Mouse (Mus musculus) G1E-ER4 (cell line): ENCODE results near the gene Olfr1467. TPM values are rescaled to one million over a fixed set of nuclear protein-coding genes. Genes with fewer than 3 reads are reported as not detected.

Experiments
- GATA1 ChIP-seq: IDR thresholded peaks from one replicate; pipeline ENCODE4 v1.8.0; 2012; ENCODE audit warnings: low read length, inconsistent platforms
- polyA plus RNA-seq: library from polyadenylated mRNA; stranded (reverse); fragments of >175 nt; gene quantifications from 2 replicates; pipeline ENCODE4 v1.2.3, GENCODE M21; 2012

The Olfr1467 gene
- polyA plus RNA-seq, result not detected in 2 replicates

DNA sequence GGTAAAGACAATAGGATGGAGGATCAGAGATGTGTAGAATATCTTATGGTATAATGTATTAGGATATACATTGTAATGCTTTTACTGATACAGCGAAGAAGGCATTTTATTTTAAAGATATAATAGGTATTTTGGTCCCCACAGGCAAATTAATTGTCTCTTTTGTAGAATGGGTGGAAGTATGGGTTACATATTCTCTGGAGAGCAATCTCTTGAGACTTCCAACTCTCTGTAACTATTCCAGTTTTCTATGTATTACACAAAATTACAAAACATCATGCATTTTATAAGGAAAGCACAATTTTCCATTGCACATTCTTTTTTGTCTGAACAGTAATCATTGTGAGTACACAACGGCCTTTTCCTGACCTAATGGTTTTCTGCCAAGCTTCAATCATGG lies at the start of gene Olfr1467:
Gene Olfr1467, plus strand, starts transcription at position 301 of the 400 bp plus-strand sequence.
- TF ChIP-seq GATA1, result no peak

- no peak for TF ChIP-seq GATA1
These were observed 46.6 kb upstream of the Olfr1467 start, which contains the start of gene Olfr1465 for GRCm38 (mm10) chr19:13315441-13315840. TSS of gene Olfr1465 (minus strand) at chr19:13315541.

DNA sequence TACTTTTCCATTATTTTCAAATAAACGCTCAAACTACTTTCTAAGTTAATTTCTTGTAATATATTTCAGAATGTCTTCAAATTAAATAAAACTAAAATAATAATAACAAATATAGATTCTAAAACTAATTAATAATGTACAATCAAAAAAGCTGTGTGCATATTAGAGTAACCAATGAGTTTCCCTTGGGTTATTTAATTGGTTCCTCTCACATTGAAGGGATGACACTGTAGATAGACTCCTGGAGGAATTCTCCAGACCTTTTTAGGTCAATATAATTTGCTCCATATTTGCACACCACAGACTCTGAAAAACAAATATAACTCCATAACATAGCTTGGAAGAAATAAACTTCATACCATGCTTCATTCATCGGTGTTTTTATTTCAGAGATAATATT lies 23.5 kb upstream of the Olfr1467 start, which contains the start of gene Olfr1466:
Gene Olfr1466, plus strand, starts transcription at position 301 of the 400 bp plus-strand sequence.
- TF ChIP-seq GATA1, result no peak

GRCm38 (mm10) chr19:13407549-13407948 lies 45.5 kb downstream of the Olfr1467 start, which contains the start of gene Olfr1469:
TSS of gene Olfr1469 (plus strand) at chr19:13407849.
- no peak for TF ChIP-seq GATA1

Other genes starting within 250 kb of the Olfr1467 start
- gene Olfr1459, start 212.7 kb upstream of the Olfr1467 start, polyA plus RNA-seq, result not detected in 2 replicates
- gene Olfr1461, start 199.2 kb upstream of the Olfr1467 start, polyA plus RNA-seq, result not detected in 2 replicates
- not detected in 2 replicates for gene Olfr1462, start 176.5 kb upstream of the Olfr1467 start, polyA plus RNA-seq
- gene Olfr1463, start 130.9 kb upstream of the Olfr1467 start, polyA plus RNA-seq, result not detected in 2 replicates
- gene Olfr1465, start 46.7 kb upstream of the Olfr1467 start, polyA plus RNA-seq, result not detected in 2 replicates
- gene Olfr1466, start 23.4 kb upstream of the Olfr1467 start, polyA plus RNA-seq, result not detected in 2 replicates
- not detected in 2 replicates for gene Olfr1469, start 45.6 kb downstream of the Olfr1467 start, polyA plus RNA-seq
- gene Olfr1471, start 81.2 kb downstream of the Olfr1467 start, polyA plus RNA-seq, result not detected in 2 replicates
- gene Olfr1472, start 93.8 kb downstream of the Olfr1467 start, polyA plus RNA-seq, result not detected in 2 replicates
- not detected in 2 replicates for gene Olfr1474, start 107.3 kb downstream of the Olfr1467 start, polyA plus RNA-seq
- gene Olfr1475, start 118.0 kb downstream of the Olfr1467 start, polyA plus RNA-seq, result not detected in 2 replicates
- not detected in 2 replicates for gene Olfr1477, start 138.3 kb downstream of the Olfr1467 start, polyA plus RNA-seq
- gene Olfr1480, start 165.7 kb downstream of the Olfr1467 start, polyA plus RNA-seq, result not detected in 2 replicates
- not detected in 2 replicates for gene Olfr1484, start 221.3 kb downstream of the Olfr1467 start, polyA plus RNA-seq